Mouse (Mus musculus): ENCODE measurements around the gene Lrrc49. TPM values are rescaled to one million over a fixed set of nuclear protein-coding genes. Genes with fewer than 3 reads are reported as not detected.

The Lrrc49 gene
- polyA plus RNA-seq, 1 experiment from 2014 or later: 20.6 TPM

GRCm38 (mm10) chr9:60708606-60709005, 20.6 kb upstream of the Lrrc49 start:
- Histone ChIP-seq H3K4me2 (no peak overlapping the region), H3K4me1 (peaks cover 13% of the 10 kb centered on the region), H3K27me3 (peaks cover 8% of the 10 kb centered on the region; the same call in 1 of the 2 replicates), H3K9ac (no peak overlapping the region), H3K27ac (no peak overlapping the region), H3K36me3 (no peaks in the 10 kb centered on the region), H3K4me3 (no peak overlapping the region), H3K9me3 (no peaks in the 10 kb centered on the region)
- ATAC-seq (ENCODE audit: insufficient number of reproducible peaks, insufficient read depth, low FRiP score, low TSS enrichment, low read depth): no peak
- WGBS: 77% methylated on average over 5 of the region's 5 CpGs

DNA sequence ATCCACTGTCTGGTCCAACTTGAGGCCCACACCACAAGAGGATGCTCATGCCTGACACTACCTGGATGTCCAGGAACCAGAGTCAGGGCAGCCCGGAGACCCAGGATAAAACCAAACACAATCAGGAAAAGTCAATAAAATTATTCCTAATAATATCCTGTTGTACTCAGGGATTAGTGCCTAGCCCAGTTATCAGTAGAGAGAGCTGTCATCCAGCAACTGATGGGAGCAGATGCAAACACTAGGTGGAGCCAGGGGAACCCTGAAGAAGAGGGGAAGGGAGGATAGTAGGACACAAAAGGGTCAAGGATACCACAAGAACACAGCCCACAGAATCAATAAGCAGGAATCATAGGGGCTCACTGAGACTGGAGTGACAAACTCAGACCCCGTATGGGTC, 19.6 kb upstream of the Lrrc49 start:
- peaks cover 8% of the 10 kb centered on the region; the same call in 1 of the 2 replicates for H3K27me3 ChIP-seq
- ATAC-seq (ENCODE audit: insufficient number of reproducible peaks, insufficient read depth, low FRiP score, low TSS enrichment, low read depth): no peak
- WGBS: 87% methylated on average over 2 of the region's 2 CpGs

GRCm38 (mm10) chr9:60699581-60700231, 11.7 kb upstream of the Lrrc49 start:
- H3K9me3 ChIP-seq: no peaks in the 10 kb centered on the region
- peaks cover 17% of the 10 kb centered on the region for H3K4me1 ChIP-seq
- no peak overlapping the region for H3K27ac ChIP-seq
- WGBS: 52% methylated on average over 18 of the region's 18 CpGs
- no peak overlapping the region for H3K9ac ChIP-seq
- no peak overlapping the region for H3K4me3 ChIP-seq
- ATAC-seq (ENCODE audit: insufficient number of reproducible peaks, insufficient read depth, low FRiP score, low TSS enrichment, low read depth): no peak
- no peaks in the 10 kb centered on the region for H3K36me3 ChIP-seq
- H3K4me2 ChIP-seq: no peak overlapping the region
- no peaks in the 10 kb centered on the region for H3K27me3 ChIP-seq

More for the DNA sequence above, 19.6 kb upstream of the Lrrc49 start:
- no peak overlapping the region for H3K27ac ChIP-seq
- no peaks in the 10 kb centered on the region for H3K9me3 ChIP-seq
- H3K4me2 ChIP-seq: no peak overlapping the region
- no peaks in the 10 kb centered on the region for H3K36me3 ChIP-seq
- H3K4me1 ChIP-seq: peaks cover 6% of the 10 kb centered on the region
- H3K9ac ChIP-seq: no peak overlapping the region
- no peak overlapping the region for H3K4me3 ChIP-seq

DNA sequence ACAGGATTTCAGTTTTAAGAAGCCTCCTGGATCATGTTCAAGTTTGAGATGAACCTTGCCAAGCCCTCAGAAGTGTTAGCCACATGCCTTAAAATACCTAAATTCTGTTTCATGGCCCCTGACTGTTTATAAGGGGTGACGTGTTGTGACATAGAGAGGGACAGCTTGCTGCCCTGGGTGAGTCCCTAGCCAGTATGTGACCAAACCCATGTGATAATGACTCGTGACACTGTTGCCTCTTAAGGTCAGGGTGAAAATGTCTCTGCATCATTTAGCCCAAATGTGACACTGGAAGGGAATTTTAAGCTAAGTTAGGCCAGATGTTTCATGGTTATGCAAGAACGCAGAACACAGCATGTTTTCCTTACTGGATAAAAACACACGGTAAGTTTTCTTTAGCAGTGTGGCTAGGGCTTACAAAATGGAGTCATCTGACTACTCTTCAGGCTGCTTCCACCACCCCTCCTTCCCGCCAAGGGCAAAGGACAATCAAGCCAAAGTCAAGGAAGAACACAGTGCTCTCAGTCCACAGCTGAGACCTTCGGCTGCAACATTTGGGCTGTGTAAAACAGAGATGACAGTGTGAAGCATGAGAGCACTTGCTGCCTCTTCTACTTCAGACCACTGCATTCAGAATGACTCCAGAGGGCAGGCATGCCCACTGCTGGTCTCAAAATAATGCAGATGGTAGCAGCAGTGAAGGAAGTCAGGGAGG, 8.5 kb upstream of the Lrrc49 start:
- WGBS: 29% methylated on average over 6 of the region's 6 CpGs
- Histone ChIP-seq H3K36me3 (no peaks in the 10 kb centered on the region), H3K9ac (no peak overlapping the region), H3K27ac (peak overlapping the region; percentile 85), H3K4me1 (peaks cover 17% of the 10 kb centered on the region), H3K4me3 (no peak overlapping the region), H3K9me3 (no peaks in the 10 kb centered on the region), H3K4me2 (no peak overlapping the region), H3K27me3 (no peaks in the 10 kb centered on the region)
- no peak for ATAC-seq (ENCODE audit: insufficient number of reproducible peaks, insufficient read depth, low FRiP score, low TSS enrichment, low read depth)

DNA sequence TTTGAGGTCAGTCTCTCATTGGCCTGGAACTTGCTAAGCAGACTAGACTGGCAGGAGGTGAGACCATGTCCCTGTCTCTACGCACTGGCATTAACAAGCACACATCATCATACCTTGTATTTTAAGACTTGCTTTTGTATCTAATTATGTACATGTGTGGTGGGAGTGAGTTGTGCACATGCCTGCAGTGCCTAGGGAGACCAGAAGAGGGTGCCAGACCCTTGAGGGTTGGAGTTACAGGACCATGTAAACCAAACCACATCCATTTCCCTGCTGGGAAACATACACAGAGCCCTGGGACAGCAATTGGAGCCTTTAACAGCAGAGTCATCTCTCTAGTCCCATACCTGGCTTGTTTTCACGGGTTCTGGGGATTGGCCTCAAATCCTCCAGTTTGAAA, 6.0 kb upstream of the Lrrc49 start:
- 47% methylated on average over 2 of the region's 2 CpGs for WGBS
- H3K4me3 ChIP-seq: no peak overlapping the region
- no peak overlapping the region for H3K4me2 ChIP-seq
- peaks cover 17% of the 10 kb centered on the region for H3K4me1 ChIP-seq
- no peak overlapping the region for H3K27ac ChIP-seq
- no peaks in the 10 kb centered on the region for H3K27me3 ChIP-seq
- H3K9ac ChIP-seq: no peak overlapping the region
- H3K36me3 ChIP-seq: no peaks in the 10 kb centered on the region
- H3K9me3 ChIP-seq: no peaks in the 10 kb centered on the region
- ATAC-seq (ENCODE audit: insufficient number of reproducible peaks, insufficient read depth, low FRiP score, low TSS enrichment, low read depth): no peak

GRCm38 (mm10) chr9:60692624-60693023, 4.7 kb upstream of the Lrrc49 start:
- no peak overlapping the region for H3K27ac ChIP-seq
- H3K4me1 ChIP-seq: peaks cover 21% of the 10 kb centered on the region
- H3K9me3 ChIP-seq: no peaks in the 10 kb centered on the region
- no peak overlapping the region for H3K4me2 ChIP-seq
- H3K36me3 ChIP-seq: no peaks in the 10 kb centered on the region
- WGBS: 58% methylated on average over 4 of the region's 4 CpGs
- no peaks in the 10 kb centered on the region for H3K27me3 ChIP-seq
- no peak for ATAC-seq (ENCODE audit: insufficient number of reproducible peaks, insufficient read depth, low FRiP score, low TSS enrichment, low read depth)
- H3K9ac ChIP-seq: no peak overlapping the region
- no peak overlapping the region for H3K4me3 ChIP-seq

DNA sequence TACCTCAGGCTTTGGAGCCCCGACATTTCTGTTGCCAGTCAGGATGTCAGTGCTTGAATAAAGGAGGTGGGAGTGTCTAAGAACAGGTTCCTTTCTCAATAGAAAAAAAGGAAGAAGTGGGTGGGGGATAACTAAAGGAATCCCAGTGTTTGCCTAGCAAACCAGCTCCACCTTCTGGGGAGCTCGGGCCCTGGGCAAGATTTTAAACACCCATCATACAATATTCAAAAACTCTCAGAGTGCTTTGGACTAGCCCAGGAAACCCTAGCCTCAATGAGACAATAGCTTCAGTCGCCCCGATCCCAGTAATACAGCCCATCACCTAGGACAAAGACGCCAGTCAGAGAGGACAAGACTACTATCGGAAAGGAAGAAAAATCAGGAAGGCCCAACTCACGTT, 543 bp downstream of the Lrrc49 start:
- peak overlapping the region; percentile 88 for H3K27ac ChIP-seq
- H3K36me3 ChIP-seq: peaks cover 12% of the 10 kb centered on the region
- no peaks in the 10 kb centered on the region for H3K9me3 ChIP-seq
- H3K4me3 ChIP-seq: peak overlapping the region; percentile 68
- peaks cover 4% of the 10 kb centered on the region; the same call in 1 of the 2 replicates for H3K4me1 ChIP-seq
- H3K4me2 ChIP-seq: peak overlapping the region; percentile 65
- peak overlapping the region; percentile 67 for H3K9ac ChIP-seq
- ATAC-seq (ENCODE audit: insufficient number of reproducible peaks, insufficient read depth, low FRiP score, low TSS enrichment, low read depth): no peak
- WGBS: 2% methylated on average over 7 of the region's 7 CpGs
- H3K27me3 ChIP-seq: no peaks in the 10 kb centered on the region

DNA sequence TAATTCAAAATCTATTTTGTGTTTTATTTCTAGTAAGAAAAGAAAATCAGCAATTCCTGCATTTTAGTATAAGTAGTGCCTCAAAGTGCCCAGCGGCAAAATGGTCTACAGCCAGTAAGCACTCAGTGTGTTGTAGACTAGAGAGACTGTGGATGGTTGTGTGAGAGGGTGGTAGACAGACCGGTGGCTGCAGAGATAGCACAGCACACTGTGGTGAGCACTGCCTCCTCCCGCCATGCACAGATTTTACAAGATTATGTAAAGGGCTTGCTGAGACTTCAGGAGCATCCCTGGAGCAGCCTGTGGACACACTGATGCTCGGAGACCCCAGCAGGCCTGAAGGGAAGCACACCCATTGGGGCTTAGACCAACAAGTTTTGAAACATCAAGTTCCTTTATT, 5.2 kb downstream of the Lrrc49 start:
- Histone ChIP-seq H3K9ac (no peak overlapping the region), H3K4me1 (no peaks in the 10 kb centered on the region), H3K36me3 (peaks cover 40% of the 10 kb centered on the region), H3K27me3 (no peaks in the 10 kb centered on the region), H3K4me2 (no peak overlapping the region), H3K27ac (no peak overlapping the region), H3K9me3 (no peaks in the 10 kb centered on the region), H3K4me3 (no peak overlapping the region)
- no peak for ATAC-seq (ENCODE audit: insufficient number of reproducible peaks, insufficient read depth, low FRiP score, low TSS enrichment, low read depth)
- 79% methylated on average over 4 of the region's 4 CpGs for WGBS

DNA sequence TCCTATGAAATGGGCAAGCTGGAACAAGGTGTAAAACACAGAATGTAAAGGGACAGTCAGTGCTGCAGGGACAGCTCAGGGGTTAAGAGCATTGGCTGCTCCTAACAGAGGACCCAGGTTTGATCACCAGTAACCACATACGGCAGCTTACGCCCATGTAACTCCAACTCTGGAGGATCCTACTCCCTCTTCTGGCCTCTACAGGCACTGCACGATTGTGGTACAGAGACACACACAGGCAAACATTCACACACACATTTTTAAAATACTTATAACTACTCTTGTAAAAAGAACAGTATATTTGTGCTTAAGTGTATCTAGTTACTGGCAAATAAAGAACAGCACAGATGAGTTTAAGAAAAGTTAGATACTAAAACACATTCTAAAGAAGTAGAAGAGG, 7.0 kb downstream of the Lrrc49 start:
- no peak for ATAC-seq (ENCODE audit: insufficient number of reproducible peaks, insufficient read depth, low FRiP score, low TSS enrichment, low read depth)
- WGBS: 89% methylated on average over 3 of the region's 3 CpGs

DNA sequence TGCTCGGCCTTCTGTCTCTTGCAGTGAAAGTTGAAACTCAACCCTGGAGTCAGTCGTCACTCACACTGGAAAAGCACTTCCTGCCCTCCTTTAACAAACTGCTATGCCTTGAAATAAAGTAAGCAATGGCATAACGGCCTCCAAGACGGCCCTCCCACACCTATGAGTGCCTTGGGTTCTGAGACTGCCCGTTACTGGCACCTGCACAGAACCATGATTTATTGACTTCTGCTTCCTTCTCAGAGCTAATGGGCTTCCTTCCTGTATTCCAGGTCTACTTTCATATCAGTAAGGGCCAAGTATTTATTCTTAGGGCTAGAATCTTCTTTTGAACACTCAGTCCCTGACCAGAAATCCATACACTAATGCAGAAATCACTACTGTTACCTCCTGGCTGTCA, 9.0 kb downstream of the Lrrc49 start:
- WGBS: 72% methylated on average over 5 of the region's 5 CpGs

More for the DNA sequence above, 7.0 kb downstream of the Lrrc49 start:
- Histone ChIP-seq H3K4me1 (no peaks in the 10 kb centered on the region), H3K27me3 (no peaks in the 10 kb centered on the region), H3K4me3 (no peak overlapping the region), H3K9ac (no peak overlapping the region), H3K27ac (no peak overlapping the region), H3K36me3 (peaks cover 49% of the 10 kb centered on the region), H3K4me2 (no peak overlapping the region), H3K9me3 (no peaks in the 10 kb centered on the region)

DNA sequence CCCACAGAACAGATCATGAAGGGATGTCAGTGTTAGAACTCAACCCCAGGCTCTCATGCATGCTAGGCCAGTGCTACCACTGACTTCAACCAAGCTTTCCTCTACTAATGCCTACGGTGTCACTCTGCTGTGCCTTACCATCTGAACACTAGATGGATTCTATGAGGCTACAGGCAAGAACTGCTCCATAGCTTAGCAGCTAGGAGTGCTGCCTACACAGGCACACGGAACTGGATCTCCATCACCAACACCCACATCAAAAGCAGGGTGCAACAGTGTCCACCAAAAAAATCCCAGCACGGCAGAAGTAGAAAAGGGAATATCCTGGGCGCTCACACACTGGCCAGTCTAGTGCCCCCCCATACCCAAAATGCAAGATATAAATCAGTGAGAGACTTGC, 11.5 kb downstream of the Lrrc49 start:
- H3K4me1 ChIP-seq: no peaks in the 10 kb centered on the region
- no peak overlapping the region for H3K9ac ChIP-seq
- no peaks in the 10 kb centered on the region for H3K27me3 ChIP-seq
- no peak for ATAC-seq (ENCODE audit: insufficient number of reproducible peaks, insufficient read depth, low FRiP score, low TSS enrichment, low read depth)
- no peaks in the 10 kb centered on the region for H3K9me3 ChIP-seq
- no peak overlapping the region for H3K4me2 ChIP-seq
- WGBS: 89% methylated on average over 4 of the region's 4 CpGs
- no peak overlapping the region for H3K27ac ChIP-seq
- H3K4me3 ChIP-seq: no peak overlapping the region
- peaks cover 32% of the 10 kb centered on the region for H3K36me3 ChIP-seq

More for the DNA sequence above, 9.0 kb downstream of the Lrrc49 start:
- Histone ChIP-seq H3K4me1 (no peaks in the 10 kb centered on the region), H3K27me3 (no peaks in the 10 kb centered on the region), H3K27ac (no peak overlapping the region), H3K9ac (no peak overlapping the region), H3K4me2 (no peak overlapping the region), H3K9me3 (no peaks in the 10 kb centered on the region), H3K36me3 (peaks cover 44% of the 10 kb centered on the region), H3K4me3 (no peak overlapping the region)
- no peak for ATAC-seq (ENCODE audit: insufficient number of reproducible peaks, insufficient read depth, low FRiP score, low TSS enrichment, low read depth)

- ATAC-seq (ENCODE audit: insufficient number of reproducible peaks, insufficient read depth, low FRiP score, low TSS enrichment, low read depth): no peak
- H3K4me1 ChIP-seq: no peaks in the 10 kb centered on the region
- no peak overlapping the region for H3K9ac ChIP-seq
- H3K4me3 ChIP-seq: no peak overlapping the region
- no peaks in the 10 kb centered on the region for H3K27me3 ChIP-seq
- no peak overlapping the region for H3K27ac ChIP-seq
- H3K4me2 ChIP-seq: no peak overlapping the region
- H3K9me3 ChIP-seq: no peaks in the 10 kb centered on the region
- H3K36me3 ChIP-seq: peaks cover 21% of the 10 kb centered on the region
Observed at GRCm38 (mm10) chr9:60674780-60675179, 13.2 kb downstream of the Lrrc49 start.

Measured in embryonic facial prominence, embryonic 13.5 days (tissue).